Mouse (Mus musculus): ENCODE measurements around the gene Mad2l2.

DNA sequence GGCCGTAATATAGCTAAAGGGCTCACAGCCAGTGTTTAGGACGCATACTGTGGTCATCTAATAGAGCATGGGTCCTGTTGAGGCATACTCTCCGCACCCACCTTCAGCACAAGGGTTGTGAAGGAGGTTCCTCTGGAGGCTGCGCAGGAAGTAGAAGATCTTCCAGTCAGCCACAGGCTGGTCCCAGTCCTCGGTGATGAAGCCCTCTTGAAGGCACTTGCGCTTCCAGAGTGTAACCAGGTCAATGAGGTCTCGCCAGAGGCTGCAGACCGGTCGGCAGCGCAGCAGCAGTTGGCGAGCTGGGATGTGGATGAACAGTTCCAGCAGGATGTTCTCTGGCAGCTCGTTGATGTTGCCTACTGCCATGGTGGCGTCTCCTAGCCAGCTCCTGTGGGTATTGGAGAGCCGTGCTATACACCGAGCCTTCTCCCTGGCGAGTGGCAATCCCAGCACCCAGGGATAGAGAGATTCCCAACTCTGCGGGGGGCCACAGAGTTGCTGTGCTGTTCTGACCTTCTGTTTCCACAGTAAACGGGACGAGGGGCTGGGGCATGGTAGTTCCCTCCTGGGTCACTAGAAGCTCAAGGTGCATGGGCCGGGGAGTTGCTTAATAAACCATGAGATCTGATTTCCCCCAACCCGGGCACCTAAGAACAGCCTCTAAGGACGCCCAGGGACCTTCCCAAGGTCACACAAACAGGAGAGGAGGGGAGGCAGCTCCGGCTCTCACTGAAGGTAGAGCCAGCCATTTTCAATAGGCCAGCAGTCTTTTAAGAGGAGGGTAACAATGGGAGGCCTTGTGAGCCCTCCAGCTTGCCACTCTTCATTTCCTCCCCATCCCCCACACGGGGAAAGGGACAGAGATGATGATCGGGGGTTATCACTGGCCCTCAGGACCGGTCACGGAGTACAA, 28.5 kb downstream of the Mad2l2 start:
- TF ChIP-seq CTCF (IDR thresholded peaks at IDR 0.05; ENCODE audit: low read depth) (no peak), EP300 (IDR thresholded peaks at IDR 0.05; ENCODE audit: low read depth) (no peak)

Measured in liver, postnatal 0 days (tissue).